Mouse (Mus musculus) monocyte, adult 2 months (primary cell): ENCODE results near the gene B4galt3.

Experiments
- DNase-seq, 2 experiments: peaks; one replicate each; pipeline ENCODE4 v3.0.0; 2022; ENCODE audit warnings: low spot score in 2 of 2, low read depth in 1 of 2

B4galt3 gene

GRCm38 (mm10) chr1:171263185-171263611 is 6.9 kb upstream of the B4galt3 start:
- DNase-seq = no peak

- DNase-seq = no peak
Observed at GRCm38 (mm10) chr1:171263666-171264461, 6.3 kb upstream of the B4galt3 start.

GRCm38 (mm10) chr1:171265971-171266744 is 4.0 kb upstream of the B4galt3 start:
- no peak for DNase-seq

GRCm38 (mm10) chr1:171268341-171268740 is 1.8 kb upstream of the B4galt3 start:
- DNase-seq = no peak

- no peak for DNase-seq
Observed at GRCm38 (mm10) chr1:171270573-171270900, 409 bp downstream of the B4galt3 start.

GRCm38 (mm10) chr1:171271196-171271595 is 1.1 kb downstream of the B4galt3 start:
- no peak for DNase-seq

GRCm38 (mm10) chr1:171271622-171272021 is 1.5 kb downstream of the B4galt3 start:
- no peak for DNase-seq

GRCm38 (mm10) chr1:171272086-171272485 is 2.0 kb downstream of the B4galt3 start:
- no peak for DNase-seq

GRCm38 (mm10) chr1:171274171-171274570 is 4.0 kb downstream of the B4galt3 start:
- no peak for DNase-seq

GRCm38 (mm10) chr1:171275144-171275734 is 5.1 kb downstream of the B4galt3 start:
- no peak for DNase-seq

GRCm38 (mm10) chr1:171276110-171276748 is 6.1 kb downstream of the B4galt3 start:
- DNase-seq = no peak

- DNase-seq = no peak
Observed at GRCm38 (mm10) chr1:171277736-171278135, 7.6 kb downstream of the B4galt3 start.

- DNase-seq = no peak
Observed at GRCm38 (mm10) chr1:171278436-171278835, 8.3 kb downstream of the B4galt3 start.

- no peak for DNase-seq
Observed at GRCm38 (mm10) chr1:171279012-171279705, 9.0 kb downstream of the B4galt3 start.

- no peak for DNase-seq
Observed at GRCm38 (mm10) chr1:171279721-171280120, 9.6 kb downstream of the B4galt3 start.

- DNase-seq = no peak
Observed at GRCm38 (mm10) chr1:171280250-171280915, 10.3 kb downstream of the B4galt3 start.

GRCm38 (mm10) chr1:171280916-171281527 is 10.9 kb downstream of the B4galt3 start, which contains the start of gene Ppox:
Ppox (minus strand) TSS chr1:171281186.
- DNase-seq = peak; percentile 83 to 84

GRCm38 (mm10) chr1:171281528-171281923 is 11.4 kb downstream of the B4galt3 start:
- DNase-seq = peak; percentile 49 to 78

GRCm38 (mm10) chr1:171282086-171282805 is 12.1 kb downstream of the B4galt3 start:
- no peak for DNase-seq
